Mouse (Mus musculus) kidney, postnatal 10 days (tissue): ENCODE results near the gene Rom1.
"Not testable (repeated sequence)": the region's sequence is repeated elsewhere in the genome, so short reads cannot be mapped to it uniquely, and the experiment has no call there.

ENCODE experiments used
- DNase-seq: peaks from one replicate; pipeline ENCODE4 v3.0.0; 2021; ENCODE audit warnings: mixed read lengths

The Rom1 gene

GRCm38 (mm10) chr19:8929224-8930088, at the start of gene Rom1, which contains the start of gene Eml3:
TSS of gene Rom1 (minus strand) at chr19:8929356.
TSS of gene Eml3 (plus strand) at chr19:8929552.
- peak; percentile 93 for DNase-seq

DNA sequence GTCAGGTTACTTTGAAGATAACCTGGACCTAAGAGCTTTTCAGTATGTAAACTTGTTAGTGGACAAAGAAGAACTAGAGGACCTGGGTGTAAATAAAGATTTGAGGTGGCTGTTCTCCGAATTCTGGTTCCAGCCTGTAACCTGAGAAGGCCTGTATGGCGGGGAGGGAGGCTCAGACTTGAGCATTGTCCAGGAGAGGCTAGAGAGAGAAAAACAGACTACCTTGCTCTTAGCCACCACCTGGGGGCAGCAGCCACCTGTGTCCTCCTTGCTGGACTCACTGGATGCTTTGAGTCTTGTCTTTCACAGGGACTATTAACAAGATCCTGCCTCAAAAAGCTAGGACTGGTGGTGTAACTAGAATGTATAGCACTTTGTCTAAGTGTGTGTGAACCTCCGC, 47.4 kb upstream of the Rom1 start:
- peak; percentile 66 for DNase-seq

- DNase-seq: no peak
Measured at GRCm38 (mm10) chr19:8975491-8975890, 46.3 kb upstream of the Rom1 start.

GRCm38 (mm10) chr19:8974638-8975037, 45.5 kb upstream of the Rom1 start:
- DNase-seq: no peak

GRCm38 (mm10) chr19:8972491-8972890, 43.3 kb upstream of the Rom1 start:
- DNase-seq: not testable (repeated sequence)

DNA sequence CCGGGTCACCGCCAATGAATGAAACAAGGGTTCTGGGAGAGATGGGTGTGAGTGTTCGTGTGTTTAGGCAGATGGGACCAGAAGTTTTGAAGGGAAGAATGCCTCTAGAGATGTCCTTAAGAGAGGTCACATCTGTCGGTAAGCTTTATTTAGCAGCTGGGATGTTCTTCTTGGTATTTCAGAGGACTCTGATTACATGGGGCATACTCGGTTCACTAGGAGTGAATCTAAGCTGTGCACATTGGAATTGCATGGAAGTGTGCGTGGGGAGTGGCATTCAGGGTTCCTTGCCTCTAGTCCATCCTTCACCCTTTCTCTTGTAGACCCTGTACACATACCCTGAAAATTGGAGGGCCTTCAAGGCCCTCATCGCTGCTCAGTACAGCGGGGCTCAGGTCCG, 38.7 kb upstream of the Rom1 start:
- DNase-seq: no peak

DNA sequence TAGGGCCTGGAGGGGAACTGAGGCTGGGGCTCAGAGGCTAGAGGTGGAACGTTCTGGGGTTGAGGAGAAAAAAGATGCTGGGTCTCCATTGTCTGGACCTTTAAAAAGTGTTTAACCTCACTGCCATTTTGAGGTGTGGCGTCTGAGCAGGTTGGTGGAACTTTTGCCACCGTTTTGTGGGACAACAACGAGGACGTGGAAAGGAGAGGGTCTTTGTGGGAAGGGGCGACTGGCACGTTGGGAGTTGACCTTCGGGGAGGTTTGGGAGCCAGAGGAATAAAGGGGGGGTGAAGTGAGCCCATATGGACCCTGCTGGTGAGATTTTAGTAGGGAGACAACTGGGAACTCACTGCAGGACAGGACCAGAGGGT, 38.2 kb upstream of the Rom1 start:
- no peak for DNase-seq

- DNase-seq: peak; percentile 99
Measured at GRCm38 (mm10) chr19:8966590-8967372, 37.6 kb upstream of the Rom1 start, which contains the start of gene Eef1g. TSS of gene Eef1g (plus strand) at chr19:8967041.

- DNase-seq: no peak
Measured at GRCm38 (mm10) chr19:8966198-8966589, 37.0 kb upstream of the Rom1 start.

GRCm38 (mm10) chr19:8965771-8966170, 36.6 kb upstream of the Rom1 start:
- DNase-seq: peak; percentile 50

DNA sequence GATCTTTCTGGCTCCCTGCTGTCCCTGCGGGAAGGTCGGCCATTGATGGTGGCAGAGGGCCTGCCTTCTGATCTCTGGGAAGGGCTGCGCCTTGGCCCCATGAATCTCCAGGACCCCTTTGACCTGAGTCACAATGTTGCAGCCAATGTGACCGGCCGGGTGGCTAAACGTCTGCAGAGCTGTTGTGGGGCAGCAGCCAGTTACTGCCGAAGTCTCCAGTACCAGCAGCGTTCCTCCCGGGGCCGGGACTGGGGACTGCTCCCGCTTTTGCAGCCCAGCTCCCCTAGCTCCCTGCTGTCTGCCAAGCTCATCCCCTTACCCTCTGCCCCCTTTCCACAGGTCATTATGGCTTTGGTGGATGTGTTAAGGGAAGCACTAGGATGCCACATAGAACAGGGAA, 35.9 kb upstream of the Rom1 start:
- peak; percentile 25 for DNase-seq

DNA sequence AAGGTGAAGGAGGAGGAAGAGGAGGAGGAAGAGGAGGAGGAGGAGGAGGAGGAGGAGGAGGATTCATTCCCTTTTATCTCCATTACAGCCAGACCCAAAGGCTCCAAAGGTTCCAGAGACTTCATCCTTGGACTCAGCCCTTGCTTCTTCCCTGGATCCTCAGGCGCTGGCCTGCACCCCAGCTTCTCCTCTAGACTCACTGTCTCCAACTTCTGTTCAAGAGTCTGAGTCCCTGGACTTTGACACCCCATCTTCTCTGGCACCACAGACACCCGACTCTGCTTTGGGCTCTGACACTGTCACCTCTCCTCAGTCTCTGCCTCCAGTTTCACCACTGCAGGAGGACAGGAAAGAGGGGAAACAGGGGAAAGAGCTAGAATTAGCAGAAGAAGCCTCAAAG, 33.1 kb upstream of the Rom1 start:
- no peak for DNase-seq

- no peak for DNase-seq
Measured at GRCm38 (mm10) chr19:8954171-8954570, 25.0 kb upstream of the Rom1 start.

- peak; percentile 92 for DNase-seq
Measured at GRCm38 (mm10) chr19:8953135-8954039, 24.2 kb upstream of the Rom1 start, which contains the start of gene Tut1. TSS of gene Tut1 (plus strand) at chr19:8953847.

DNA sequence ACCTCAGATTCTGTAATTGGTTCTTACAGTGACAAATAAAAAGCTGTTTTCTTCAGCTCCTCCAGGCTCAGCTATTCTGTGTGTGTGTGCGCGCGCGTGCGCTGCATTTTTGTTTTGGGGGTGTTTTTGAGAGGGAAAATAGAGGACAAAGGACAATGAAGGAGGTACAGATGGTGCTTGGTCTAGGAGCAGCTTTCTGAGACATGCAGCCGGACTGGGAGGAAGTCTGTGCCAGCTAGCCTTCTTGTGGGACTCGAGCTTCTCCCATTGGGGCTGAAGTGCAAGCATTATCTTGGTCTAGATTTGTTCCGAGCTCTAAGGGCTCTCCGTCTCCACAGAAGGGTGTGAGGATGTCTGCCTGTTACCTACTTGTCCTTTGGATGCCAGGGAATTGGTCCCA, 23.1 kb upstream of the Rom1 start:
- no peak for DNase-seq

- no peak for DNase-seq
Measured at GRCm38 (mm10) chr19:8950190-8950589, 21.0 kb upstream of the Rom1 start.

DNA sequence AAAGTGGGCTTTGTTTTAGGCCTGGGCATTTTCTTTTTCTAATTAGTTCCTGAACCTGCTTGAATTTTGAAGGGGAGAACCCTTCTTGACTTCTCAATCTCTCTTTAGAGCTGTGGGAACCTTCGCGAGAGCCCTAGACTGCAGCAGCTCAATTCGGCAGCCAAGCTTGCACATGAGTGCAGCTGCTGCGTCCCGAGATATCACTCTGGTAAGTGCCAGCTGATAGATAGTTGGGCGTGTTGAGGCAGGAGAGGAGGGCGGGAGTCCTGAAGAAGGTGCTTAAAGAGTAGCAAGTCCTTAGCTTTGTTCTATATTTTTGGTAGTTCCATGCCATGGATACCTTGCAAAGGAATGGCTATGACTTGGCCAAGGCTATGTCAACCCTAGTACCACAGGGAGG, 17.8 kb upstream of the Rom1 start:
- no peak for DNase-seq

GRCm38 (mm10) chr19:8945251-8945650, 16.1 kb upstream of the Rom1 start:
- no peak for DNase-seq

DNA sequence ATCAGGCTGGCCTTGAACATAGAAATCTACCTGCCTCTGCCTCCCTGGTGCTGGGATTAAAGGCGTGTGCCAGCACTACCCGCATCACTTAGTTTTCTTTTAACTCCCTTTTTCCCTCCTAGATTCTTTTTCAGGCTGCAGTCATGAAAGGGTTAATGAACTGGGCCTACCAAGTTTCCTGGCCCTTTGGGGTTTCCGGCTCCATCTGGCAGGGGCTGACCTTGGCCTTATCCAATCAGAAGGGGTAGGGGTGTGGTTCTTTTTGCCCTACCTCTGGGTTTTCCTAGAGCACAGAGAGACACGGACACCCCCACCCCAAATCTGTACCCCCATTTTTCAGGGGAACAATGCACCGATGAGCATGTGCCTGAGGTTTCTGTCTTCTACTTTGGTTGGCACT, 15.6 kb upstream of the Rom1 start:
- DNase-seq: peak; percentile 93

- peak; percentile 63 for DNase-seq
Measured at GRCm38 (mm10) chr19:8944062-8944461, 14.9 kb upstream of the Rom1 start.

DNA sequence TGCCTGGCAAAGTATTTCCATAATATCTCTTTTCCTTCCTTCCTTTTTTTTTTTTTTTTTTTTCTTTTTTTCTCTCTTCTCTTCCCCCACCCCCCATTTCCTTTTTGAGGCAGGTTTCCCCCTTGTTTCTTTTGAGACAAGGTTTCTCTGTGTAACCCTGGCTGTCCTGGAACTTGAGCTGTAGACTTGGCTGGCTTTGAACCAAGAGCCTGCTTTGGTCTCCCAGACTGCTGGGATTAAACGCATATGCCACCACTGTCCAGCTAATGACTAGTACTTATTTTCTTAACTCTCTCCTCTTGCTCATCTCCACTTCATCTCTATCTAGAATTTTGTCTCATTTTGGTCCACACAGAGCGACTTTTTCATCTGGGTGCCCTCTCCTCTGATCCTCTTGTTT, 13.9 kb upstream of the Rom1 start:
- DNase-seq: no peak

DNA sequence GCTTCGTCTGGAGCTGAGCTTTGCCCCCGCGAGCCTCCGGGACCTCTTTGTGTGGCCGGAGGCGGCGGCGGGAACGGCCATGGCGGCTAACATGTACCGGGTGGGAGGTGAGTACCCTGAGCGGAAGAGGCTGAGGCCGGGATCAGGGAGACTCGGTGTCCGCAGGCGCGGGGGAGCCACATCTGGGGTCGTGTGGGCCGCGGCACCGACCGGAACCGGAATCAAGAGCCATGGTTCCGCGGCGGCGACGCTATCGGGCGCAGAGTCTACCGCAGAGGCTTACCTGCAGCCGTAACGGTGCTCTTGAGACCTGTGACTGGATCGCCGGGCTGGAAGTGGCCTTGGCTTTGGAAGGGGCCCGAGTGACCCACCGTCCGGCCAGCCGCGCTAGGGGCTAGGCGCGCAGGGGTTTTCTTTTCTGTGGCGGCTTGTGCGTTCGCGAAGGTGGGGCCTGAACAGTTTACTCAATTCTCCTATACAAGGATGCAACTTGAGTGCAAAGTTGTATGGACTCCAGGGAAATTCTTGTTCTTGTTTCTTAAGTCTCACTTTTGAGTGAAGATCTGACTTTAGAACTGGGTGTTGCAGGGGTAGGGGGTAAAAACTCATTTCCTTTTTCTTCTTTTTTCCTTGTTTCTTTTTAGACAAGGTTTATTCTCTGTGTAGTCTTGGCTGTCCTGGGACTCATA, 13.3 kb upstream of the Rom1 start:
- DNase-seq: peak; percentile 79
